Mouse (Mus musculus): ENCODE measurements at regions not wholly inside any gene's neighbourhood (a gene's known extent, or its start where the extent isn't known, plus 50 kb on each side); places are given as distances from the start of the nearest gene placed in this dataset.

GRCm38 (mm10) chr16:30881186-30881585 is 200.0 kb downstream of the Xxylt1 start:
- 74% methylated on average over 5 of the region's 5 CpGs for WGBS
- DNase-seq (ENCODE audit: low spot score), result no peak
- H3K4me2 ChIP-seq (ENCODE audit: low read depth, low read length), result no peak overlapping the region
- no peaks in the 10 kb centered on the region for H3K9me3 ChIP-seq (ENCODE audit: low read length)
- no peak overlapping the region for H3K4me3 ChIP-seq (ENCODE audit: low read length)
- H3K27me3 ChIP-seq (ENCODE audit: insufficient read depth, low read length), result no peaks in the 10 kb centered on the region
- no peak for ATAC-seq
- H3K36me3 ChIP-seq (ENCODE audit: insufficient read depth, low read length), result no peaks in the 10 kb centered on the region
- no peak for TF ChIP-seq CTCF (IDR thresholded peaks at IDR 0.05; ENCODE audit: low read depth)
- peaks cover 3% of the 10 kb centered on the region; the same call in 1 of the 2 replicates for H3K4me1 ChIP-seq (ENCODE audit: insufficient read depth, low read length)
- no peak overlapping the region for H3K9ac ChIP-seq (replicated peaks; ENCODE audit: low read length)
- no peak overlapping the region for H3K27ac ChIP-seq

GRCm38 (mm10) chr16:30883490-30884188 is 197.6 kb downstream of the Xxylt1 start:
- Histone ChIP-seq H3K27me3 (ENCODE audit: insufficient read depth, low read length) (no peaks in the 10 kb centered on the region), H3K4me1 (ENCODE audit: insufficient read depth, low read length) (peaks cover 3% of the 10 kb centered on the region; the same call in 1 of the 2 replicates), H3K27ac (no peak overlapping the region), H3K36me3 (ENCODE audit: insufficient read depth, low read length) (no peaks in the 10 kb centered on the region), H3K4me2 (ENCODE audit: low read depth, low read length) (no peak overlapping the region), H3K9me3 (ENCODE audit: low read length) (no peaks in the 10 kb centered on the region), H3K9ac (replicated peaks; ENCODE audit: low read length) (no peak overlapping the region), H3K4me3 (ENCODE audit: low read length) (no peak overlapping the region)
- 0 out of 2 replicates have a peak, but pooled peaks have one; percentile 36 for ATAC-seq
- DNase-seq (ENCODE audit: low spot score), result peak; percentile 36
- TF ChIP-seq CTCF (IDR thresholded peaks at IDR 0.05; ENCODE audit: low read depth), result no peak
- 48% methylated on average over 13 of the region's 13 CpGs for WGBS

GRCm38 (mm10) chr16:30884189-30884551 is 197.1 kb downstream of the Xxylt1 start:
- no peak for TF ChIP-seq CTCF (IDR thresholded peaks at IDR 0.05; ENCODE audit: low read depth)
- H3K27ac ChIP-seq, result no peak overlapping the region
- H3K27me3 ChIP-seq (ENCODE audit: insufficient read depth, low read length), result no peaks in the 10 kb centered on the region
- H3K4me3 ChIP-seq (ENCODE audit: low read length), result no peak overlapping the region
- WGBS, result 50% methylated on average over 6 of the region's 6 CpGs
- ATAC-seq, result no peak
- no peaks in the 10 kb centered on the region for H3K9me3 ChIP-seq (ENCODE audit: low read length)
- H3K36me3 ChIP-seq (ENCODE audit: insufficient read depth, low read length), result no peaks in the 10 kb centered on the region
- H3K9ac ChIP-seq (replicated peaks; ENCODE audit: low read length), result no peak overlapping the region
- peaks cover 3% of the 10 kb centered on the region; the same call in 1 of the 2 replicates for H3K4me1 ChIP-seq (ENCODE audit: insufficient read depth, low read length)
- H3K4me2 ChIP-seq (ENCODE audit: low read depth, low read length), result no peak overlapping the region
- no peak for DNase-seq (ENCODE audit: low spot score)

- Histone ChIP-seq H3K4me1 (ENCODE audit: insufficient read depth, low read length) (peaks cover 3% of the 10 kb centered on the region; the same call in 1 of the 2 replicates), H3K27me3 (ENCODE audit: insufficient read depth, low read length) (no peaks in the 10 kb centered on the region), H3K4me3 (ENCODE audit: low read length) (no peak overlapping the region), H3K27ac (no peak overlapping the region), H3K4me2 (ENCODE audit: low read depth, low read length) (no peak overlapping the region), H3K9me3 (ENCODE audit: low read length) (peaks cover 3% of the 10 kb centered on the region; the same call in 1 of the 2 replicates), H3K36me3 (ENCODE audit: insufficient read depth, low read length) (no peaks in the 10 kb centered on the region), H3K9ac (replicated peaks; ENCODE audit: low read length) (no peak overlapping the region)
- ATAC-seq (peak; percentile 15; the same call in 1 of the 2 replicates), DNase-seq (ENCODE audit: low spot score) (no peak)
- 57% methylated on average over 1 of the region's 1 CpGs for WGBS
- TF ChIP-seq CTCF (IDR thresholded peaks at IDR 0.05; ENCODE audit: low read depth), result no peak
Observed at GRCm38 (mm10) chr16:30886982-30887381, 194.2 kb downstream of the Xxylt1 start.

- DNase-seq (ENCODE audit: low spot score) (no peak), ATAC-seq (no peak)
- Histone ChIP-seq H3K4me2 (ENCODE audit: low read depth, low read length) (no peak overlapping the region), H3K27ac (no peak overlapping the region), H3K4me1 (ENCODE audit: insufficient read depth, low read length) (peaks cover 3% of the 10 kb centered on the region; the same call in 1 of the 2 replicates), H3K9ac (replicated peaks; ENCODE audit: low read length) (no peak overlapping the region), H3K27me3 (ENCODE audit: insufficient read depth, low read length) (no peaks in the 10 kb centered on the region), H3K9me3 (ENCODE audit: low read length) (peaks cover 3% of the 10 kb centered on the region; the same call in 1 of the 2 replicates), H3K4me3 (ENCODE audit: low read length) (no peak overlapping the region), H3K36me3 (ENCODE audit: insufficient read depth, low read length) (no peaks in the 10 kb centered on the region)
- 88% methylated on average over 1 of the region's 1 CpGs for WGBS
- no peak for TF ChIP-seq CTCF (IDR thresholded peaks at IDR 0.05; ENCODE audit: low read depth)
Observed at GRCm38 (mm10) chr16:30887536-30887935, 193.7 kb downstream of the Xxylt1 start.

GRCm38 (mm10) chr16:30888556-30889323 is 192.5 kb downstream of the Xxylt1 start:
- Histone ChIP-seq H3K27ac (no peak overlapping the region), H3K36me3 (ENCODE audit: insufficient read depth, low read length) (no peaks in the 10 kb centered on the region), H3K9ac (replicated peaks; ENCODE audit: low read length) (no peak overlapping the region), H3K4me2 (ENCODE audit: low read depth, low read length) (no peak overlapping the region), H3K9me3 (ENCODE audit: low read length) (peaks cover 3% of the 10 kb centered on the region; the same call in 1 of the 2 replicates), H3K27me3 (ENCODE audit: insufficient read depth, low read length) (no peaks in the 10 kb centered on the region), H3K4me1 (ENCODE audit: insufficient read depth, low read length) (peaks cover 3% of the 10 kb centered on the region; the same call in 1 of the 2 replicates), H3K4me3 (ENCODE audit: low read length) (no peak overlapping the region)
- no peak for TF ChIP-seq CTCF (IDR thresholded peaks at IDR 0.05; ENCODE audit: low read depth)
- 87% methylated on average over 3 of the region's 3 CpGs for WGBS
- DNase-seq (ENCODE audit: low spot score), result no peak
- no peak for ATAC-seq

Data from hindbrain, postnatal 0 days (tissue).